Mouse (Mus musculus): ENCODE data around the gene Pcyt1a.
"Not testable (repeated sequence)": the region's sequence is repeated elsewhere in the genome, so short reads cannot be mapped to it uniquely, and the experiment has no call there.

Pcyt1a gene

DNA sequence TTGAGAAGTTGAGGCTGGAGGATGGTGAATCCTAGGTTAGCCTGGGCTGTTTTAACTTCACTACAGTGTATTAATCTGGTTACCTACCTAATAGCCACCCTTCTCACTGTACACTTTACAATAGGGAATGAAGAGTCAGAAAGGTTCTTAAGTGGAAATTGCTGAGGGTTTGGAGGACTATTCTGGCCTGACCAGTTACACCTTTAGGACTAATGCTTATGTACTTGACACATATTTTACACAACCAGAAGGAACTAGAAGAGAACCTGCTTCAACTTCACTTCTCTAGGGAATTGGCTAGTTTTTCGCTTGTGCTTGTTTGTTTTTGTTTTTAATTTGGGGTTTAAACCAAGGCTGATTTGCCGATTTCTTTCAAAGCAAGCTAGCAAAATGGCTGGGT, 2.4 kb downstream of the Pcyt1a start:
- DNase-seq (ENCODE audit: inconsistent age in 2 of 2, low spot score in 1 of 2): no peak

DNA sequence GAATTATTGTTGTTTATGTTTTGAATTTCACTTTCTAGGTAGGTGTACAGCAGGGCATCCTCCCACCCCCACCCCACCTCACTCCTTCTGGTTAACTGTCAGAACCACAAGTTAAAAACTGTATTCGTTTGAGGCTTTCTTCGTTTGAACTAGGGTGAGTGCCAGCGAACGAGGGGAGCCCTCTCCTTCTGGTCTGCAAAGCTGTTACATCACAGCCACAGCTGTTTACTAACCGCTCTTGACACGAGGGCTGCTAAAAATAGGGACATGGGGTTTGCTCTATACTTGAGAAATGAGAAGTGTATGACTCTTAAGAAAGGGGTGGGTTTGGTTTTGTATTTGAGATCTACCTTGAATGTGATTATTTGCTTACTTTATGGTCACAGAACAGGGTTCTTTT, 3.3 kb downstream of the Pcyt1a start:
- peak in 1 of 2 experiments; percentile 61 for DNase-seq (ENCODE audit: inconsistent age in 2 of 2, low spot score in 1 of 2)

- DNase-seq (ENCODE audit: inconsistent age in 2 of 2, low spot score in 1 of 2): peak in 1 of 2 experiments; percentile 85
These were observed 4.0 kb downstream of the Pcyt1a start for GRCm38 (mm10) chr16:32434691-32435090.

DNA sequence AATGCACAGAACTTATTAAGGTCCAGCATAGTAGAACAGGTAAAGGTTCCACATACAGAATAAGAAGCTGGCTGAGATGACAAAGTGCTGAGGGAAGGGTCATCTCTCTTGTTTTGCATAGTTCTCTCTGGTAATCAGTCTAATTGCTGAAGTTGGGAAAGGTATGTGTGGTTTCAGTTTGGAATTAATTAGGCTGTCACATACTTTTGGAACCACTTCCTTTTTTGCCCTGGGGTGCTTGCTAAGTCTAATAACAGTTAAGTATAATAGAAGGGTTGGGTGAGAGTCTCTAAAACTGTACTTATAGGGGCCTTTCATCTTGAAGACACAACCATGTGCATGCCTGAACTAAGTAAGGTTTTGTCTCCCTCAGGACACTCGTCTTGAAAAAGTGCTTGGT, 5.9 kb downstream of the Pcyt1a start:
- no peak for DNase-seq (ENCODE audit: inconsistent age in 2 of 2, low spot score in 1 of 2)

DNA sequence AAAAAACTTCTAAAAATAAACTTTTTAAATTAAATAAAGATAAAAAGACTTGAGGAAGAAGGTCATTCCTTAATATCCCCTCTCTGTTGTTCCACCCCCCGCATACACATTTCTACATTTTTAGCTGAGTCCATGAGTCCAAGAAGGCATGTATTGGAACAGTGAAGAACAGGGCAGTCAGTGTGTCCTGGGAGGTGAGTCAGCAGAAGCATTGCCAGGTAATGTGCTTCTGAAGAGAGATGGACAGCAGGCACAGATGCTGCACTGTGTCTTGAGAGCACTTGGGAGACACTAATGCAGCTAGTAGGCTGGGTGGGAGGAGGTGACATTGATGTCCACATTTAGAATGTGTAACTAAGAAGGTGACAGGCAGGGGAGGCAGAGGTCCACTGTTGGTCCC, 6.5 kb downstream of the Pcyt1a start:
- DNase-seq (ENCODE audit: inconsistent age in 2 of 2, low spot score in 1 of 2): no peak

DNA sequence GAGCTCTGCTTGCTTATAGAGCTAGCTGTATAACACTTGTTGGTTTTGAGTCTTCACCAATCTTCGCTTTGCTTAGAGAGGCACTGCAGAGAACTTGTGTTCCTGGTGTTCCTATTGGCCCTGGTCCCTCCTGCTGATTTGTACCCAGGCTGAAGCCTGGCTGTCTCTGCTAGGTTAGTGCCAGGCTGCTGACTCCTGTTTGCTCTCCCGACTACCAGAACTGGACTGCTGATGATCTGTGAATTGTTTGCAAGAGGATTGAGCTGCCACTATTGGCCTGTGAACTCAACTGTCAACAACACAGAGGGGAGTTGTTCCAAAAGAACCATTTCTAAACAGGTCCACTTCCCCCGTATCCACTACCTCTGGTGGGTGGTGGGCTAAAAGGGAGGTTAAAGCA, 10.7 kb downstream of the Pcyt1a start:
- DNase-seq (ENCODE audit: inconsistent age in 2 of 2, low spot score in 1 of 2): no peak

DNA sequence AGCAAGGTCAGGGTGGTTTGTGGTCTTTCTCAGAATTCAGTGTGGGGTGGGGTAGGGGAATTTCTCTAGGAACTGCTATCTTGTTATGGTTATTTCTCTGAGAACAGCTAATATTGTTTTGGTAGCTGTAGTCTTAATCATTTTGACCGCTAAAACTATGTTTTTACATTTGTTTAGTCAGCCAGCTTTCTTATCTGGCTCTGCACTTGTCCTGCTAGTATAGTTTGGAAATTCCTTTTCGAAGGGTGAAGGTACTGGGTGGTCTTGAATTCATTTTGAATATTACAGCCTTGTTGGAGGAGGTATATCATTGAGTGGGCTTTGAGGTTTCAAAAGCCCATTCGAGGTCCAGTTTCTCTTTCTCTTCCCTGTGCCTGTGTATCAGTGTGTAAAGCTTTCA, 13.9 kb downstream of the Pcyt1a start:
- DNase-seq (ENCODE audit: inconsistent age in 2 of 2, low spot score in 1 of 2): not testable (repeated sequence)

- no peak for DNase-seq (ENCODE audit: inconsistent age in 2 of 2, low spot score in 1 of 2)
These were observed 14.8 kb downstream of the Pcyt1a start for GRCm38 (mm10) chr16:32445558-32445957.

DNA sequence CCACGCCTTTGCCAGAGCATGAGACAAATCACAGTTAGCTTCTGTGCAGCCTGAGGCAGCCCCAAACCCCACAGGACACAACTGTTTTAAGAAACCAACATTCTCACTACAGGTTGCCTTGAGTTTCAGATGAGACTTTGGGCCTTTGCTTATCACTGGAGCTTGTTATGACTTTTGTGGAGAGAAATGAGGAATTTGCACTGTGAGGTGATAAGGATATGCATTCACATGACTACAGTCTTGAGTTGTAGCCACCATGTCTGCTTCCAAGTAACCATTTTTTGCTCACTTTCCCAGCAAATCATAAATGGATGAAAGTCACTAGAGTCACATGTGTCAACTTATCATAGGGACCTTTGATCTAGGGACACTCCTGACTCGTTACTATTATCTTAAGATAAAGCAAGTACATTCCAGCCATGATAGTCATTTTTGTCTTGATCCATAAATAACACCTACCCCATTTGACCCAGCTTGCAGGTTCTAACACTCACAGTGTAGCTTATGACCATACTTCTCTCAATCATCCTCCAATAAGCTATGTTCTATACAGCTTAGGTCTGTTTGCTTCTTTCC, 15.9 kb downstream of the Pcyt1a start:
- no peak for DNase-seq (ENCODE audit: inconsistent age in 2 of 2, low spot score in 1 of 2)

DNA sequence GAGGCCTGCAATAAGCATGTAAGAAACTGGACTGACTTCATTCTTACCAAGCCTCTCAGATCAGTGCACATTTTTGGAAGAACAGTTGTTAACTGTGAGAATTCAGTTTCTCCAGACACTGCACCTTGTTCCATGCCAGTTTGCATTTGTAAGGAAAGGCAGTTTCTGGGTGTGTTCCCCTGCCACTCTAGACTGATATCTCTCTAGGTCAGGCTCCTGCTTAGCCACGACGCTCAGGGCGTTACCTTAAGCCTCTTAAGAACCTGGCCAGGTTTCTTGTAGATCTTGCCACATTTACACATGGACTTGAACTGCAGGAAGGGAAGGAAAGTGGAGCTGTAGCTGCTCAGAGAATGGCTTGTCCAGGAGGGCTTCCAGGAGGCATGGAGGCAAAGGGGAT, 18.9 kb downstream of the Pcyt1a start:
- DNase-seq (ENCODE audit: inconsistent age in 2 of 2, low spot score in 1 of 2): no peak

- no peak for DNase-seq (ENCODE audit: inconsistent age in 2 of 2, low spot score in 1 of 2)
These were observed 19.4 kb downstream of the Pcyt1a start for GRCm38 (mm10) chr16:32450133-32450532.

GRCm38 (mm10) chr16:32453102-32453501, 22.4 kb downstream of the Pcyt1a start:
- DNase-seq (ENCODE audit: inconsistent age in 2 of 2, low spot score in 1 of 2): peak in 1 of 2 experiments; percentile 49

DNA sequence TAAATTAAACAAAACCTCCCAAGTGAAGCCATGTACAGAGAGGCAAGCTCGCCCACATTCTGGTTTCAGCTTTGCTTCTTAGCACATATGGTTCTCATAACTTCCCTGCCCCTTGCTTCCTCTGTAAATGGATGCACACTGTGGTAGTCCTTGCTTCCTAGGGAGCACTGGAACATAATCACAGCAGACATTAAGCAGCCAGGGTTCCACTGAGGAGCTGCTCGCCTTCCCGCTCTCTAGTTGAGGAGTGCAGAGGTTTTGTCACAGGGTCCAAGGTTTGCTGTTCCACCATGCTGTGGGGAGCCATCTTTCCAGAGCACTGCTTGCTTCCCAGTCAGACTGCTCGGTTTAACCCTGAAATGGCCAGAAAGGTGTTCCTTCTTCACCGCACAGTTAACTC, 23.9 kb downstream of the Pcyt1a start:
- no peak for DNase-seq (ENCODE audit: inconsistent age in 2 of 2, low spot score in 1 of 2)

DNA sequence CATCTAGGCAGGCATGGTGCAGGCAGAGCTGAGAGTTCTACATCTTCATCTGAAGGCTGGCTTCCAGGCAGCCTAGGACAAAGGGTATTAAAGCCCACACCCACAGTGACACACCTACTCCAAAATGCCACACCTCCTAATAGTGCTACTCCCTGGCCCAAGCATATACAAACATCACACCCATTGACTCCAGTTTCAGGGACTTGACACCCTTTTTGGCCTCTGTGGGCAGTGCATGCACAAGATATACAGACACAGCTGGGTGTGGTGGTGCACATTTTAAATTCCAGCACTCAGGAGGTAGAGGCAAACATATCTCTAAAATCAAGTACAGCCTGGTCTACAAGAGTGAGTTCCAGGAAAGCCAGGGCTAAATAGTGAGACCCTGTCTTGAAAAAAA, 25.4 kb downstream of the Pcyt1a start:
- no peak for DNase-seq (ENCODE audit: inconsistent age in 2 of 2, low spot score in 1 of 2)

DNA sequence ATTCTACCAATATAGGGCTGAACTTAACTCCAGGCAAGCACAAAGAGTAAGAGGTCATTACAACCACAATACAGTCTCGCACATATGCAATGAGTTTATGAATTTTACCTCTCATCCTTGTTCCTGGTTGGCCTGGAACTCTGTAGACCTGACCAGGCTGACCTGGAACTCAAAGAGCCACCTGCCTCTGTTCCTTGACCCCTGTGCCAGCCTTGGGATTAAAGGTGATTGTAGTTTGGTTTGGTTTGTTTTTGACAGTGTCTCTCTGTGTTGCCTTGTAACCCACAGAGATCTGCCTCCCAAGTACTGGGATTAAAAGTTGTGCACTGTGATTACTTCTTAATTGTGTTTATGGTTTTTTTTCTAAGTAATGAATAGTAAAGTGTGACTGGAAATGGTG, 26.0 kb downstream of the Pcyt1a start:
- no peak for DNase-seq (ENCODE audit: inconsistent age in 2 of 2, low spot score in 1 of 2)

DNA sequence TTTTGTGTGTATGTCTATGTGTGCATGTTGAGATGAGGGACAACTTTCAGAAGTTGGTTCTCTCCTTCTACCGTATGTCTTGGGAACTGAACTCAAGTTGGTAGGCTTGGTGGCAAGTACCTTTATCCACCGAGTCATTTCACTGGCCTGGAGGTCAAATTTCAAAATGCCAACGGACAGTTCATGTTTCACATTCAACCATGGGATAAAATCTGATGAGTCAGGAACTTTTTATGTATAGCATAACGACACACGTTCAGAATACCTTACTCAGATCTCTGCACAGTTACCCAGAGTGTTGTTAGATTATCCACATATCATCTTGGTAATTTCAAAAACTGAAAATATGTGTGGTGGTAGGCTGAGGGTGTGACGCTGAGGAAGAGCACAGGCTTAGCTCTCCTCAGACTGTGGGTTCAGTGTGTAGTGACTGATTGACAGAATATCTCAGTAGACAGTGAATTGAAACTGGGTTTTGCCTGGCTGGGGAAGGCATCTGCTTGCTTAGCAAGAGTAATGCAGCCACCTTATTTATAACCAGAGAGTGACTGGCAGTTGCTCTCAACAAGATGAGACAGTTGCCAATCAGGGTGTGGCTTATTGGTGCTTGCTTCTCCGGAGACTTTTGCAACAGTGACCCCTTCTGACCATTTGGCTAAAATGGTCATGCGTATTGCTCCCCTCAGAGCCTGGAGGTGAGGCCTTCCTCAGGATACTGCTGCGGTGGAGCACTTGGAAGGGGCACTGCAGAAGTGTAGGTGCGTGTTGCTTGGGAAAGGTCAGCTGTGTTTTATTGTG, 27.1 kb downstream of the Pcyt1a start:
- DNase-seq (ENCODE audit: inconsistent age in 2 of 2, low spot score in 1 of 2): peak; percentile 48 to 83

DNA sequence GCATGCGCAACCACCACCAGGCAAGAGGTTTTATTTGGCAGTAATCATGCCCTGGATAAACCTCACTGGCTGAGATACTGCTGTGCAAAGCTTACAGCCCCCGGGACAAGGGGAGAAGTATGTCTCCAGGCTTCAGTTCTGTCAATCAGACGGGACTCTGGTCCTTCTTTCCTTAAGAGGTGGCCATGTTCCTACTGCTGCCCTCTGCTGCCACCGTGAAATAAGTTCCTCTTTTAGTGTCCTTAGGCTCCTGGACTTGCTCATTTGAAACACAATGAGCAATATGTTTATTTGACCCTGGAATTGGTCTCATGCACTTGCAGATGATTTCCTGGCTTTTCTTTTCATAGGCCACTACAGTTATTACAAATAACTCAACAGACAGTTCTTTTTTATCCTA, 29.8 kb downstream of the Pcyt1a start:
- DNase-seq (ENCODE audit: inconsistent age in 2 of 2, low spot score in 1 of 2): peak in 1 of 2 experiments; percentile 68

DNA sequence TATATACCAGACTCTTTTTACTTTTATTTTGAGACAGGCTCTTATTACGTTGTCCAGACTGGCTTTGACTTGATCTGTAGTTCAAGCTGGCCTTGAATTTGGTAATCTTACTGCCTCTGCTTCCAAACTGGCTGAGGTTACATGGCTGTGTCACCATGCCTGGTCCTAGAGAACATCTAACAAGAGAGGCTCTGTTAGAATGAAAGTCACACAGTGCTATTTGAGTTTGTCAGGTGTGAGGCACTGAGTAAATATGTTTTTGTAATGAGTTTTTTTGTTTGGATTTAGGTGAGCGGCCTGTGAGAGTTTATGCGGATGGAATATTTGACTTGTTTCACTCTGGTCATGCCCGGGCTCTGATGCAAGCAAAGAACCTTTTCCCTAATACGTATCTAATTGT, 31.0 kb downstream of the Pcyt1a start:
- DNase-seq (ENCODE audit: inconsistent age in 2 of 2, low spot score in 1 of 2): peak in 1 of 2 experiments; percentile 44

DNA sequence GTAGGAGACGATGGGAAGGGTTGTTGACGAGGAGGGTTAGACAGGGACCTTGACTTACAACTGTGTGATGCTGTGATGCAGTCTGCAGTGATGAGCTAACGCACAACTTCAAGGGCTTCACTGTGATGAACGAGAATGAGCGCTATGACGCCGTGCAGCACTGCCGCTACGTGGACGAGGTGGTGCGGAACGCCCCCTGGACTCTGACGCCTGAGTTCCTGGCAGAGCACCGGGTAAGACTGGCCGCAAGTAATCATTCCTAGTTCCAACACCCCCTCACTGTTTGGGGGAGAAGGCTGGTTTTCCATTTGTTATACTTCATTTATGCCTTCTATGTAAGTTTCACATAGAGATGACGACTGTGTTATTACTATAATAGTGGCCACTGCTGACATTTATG, 32.2 kb downstream of the Pcyt1a start:
- DNase-seq (ENCODE audit: inconsistent age in 2 of 2, low spot score in 1 of 2): no peak

DNA sequence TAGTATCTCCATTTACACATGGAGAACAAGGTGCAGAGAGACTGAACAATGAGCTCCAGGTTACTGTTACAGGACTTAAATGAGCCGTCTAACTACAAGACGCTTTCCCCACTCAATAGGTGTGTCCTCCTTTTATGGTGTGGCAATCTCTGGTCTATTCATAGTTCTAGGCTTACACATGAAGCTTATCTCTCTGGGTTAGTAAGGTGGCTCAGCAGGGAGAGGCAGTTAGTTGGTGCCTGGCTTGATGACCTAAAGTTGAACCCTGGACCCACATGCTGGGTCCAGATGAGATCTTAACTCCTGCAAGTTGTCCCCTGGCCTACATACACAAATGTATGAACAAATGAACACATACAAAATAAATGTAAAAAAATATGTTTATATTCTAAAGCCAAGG, 32.7 kb downstream of the Pcyt1a start:
- no peak for DNase-seq (ENCODE audit: inconsistent age in 2 of 2, low spot score in 1 of 2)

DNA sequence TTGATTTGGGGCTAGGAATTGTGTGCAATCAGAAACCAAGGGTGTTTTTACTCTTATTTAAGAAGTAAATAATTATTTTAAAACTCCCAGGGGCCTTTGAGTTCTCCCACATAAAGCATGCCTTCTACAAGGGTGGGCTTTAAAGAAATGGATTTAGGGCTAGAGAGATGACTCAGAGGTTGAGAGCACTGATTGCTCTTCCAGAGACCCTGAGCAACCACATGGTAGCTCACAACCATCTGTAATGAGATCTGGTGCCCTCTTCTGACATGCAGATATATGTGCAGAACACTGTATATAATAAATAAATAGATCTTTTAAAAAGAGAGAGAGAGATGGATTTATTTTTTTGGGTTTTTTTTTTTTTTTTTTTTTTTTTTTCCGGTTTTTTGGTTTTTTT, 34.2 kb downstream of the Pcyt1a start:
- DNase-seq (ENCODE audit: inconsistent age in 2 of 2, low spot score in 1 of 2): no peak

DNA sequence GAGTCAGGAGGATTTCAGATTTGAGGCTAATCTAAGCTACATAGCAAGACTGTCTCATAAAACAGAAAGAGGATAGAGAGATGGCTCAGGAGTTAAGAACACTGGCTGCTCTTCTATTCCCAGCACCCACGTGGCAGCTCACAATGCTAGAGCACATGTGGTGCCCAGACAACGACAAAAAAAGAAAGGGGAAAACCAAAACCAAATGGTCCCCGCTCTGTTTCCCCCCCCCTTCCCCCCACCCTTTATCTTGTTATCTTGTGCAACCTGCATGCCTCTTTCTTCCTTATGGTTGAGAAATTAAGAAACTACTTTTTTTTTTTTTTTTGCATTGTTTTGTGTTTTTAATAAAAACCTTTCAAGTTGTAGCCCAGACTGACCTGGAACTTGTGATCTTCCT, 37.8 kb downstream of the Pcyt1a start:
- no peak for DNase-seq (ENCODE audit: inconsistent age in 2 of 2, low spot score in 1 of 2)

All from adrenal gland, adult (tissue).